Mouse (Mus musculus): ENCODE measurements around the gene Cntnap1. TPM values are rescaled to one million over a fixed set of nuclear protein-coding genes. Genes with fewer than 3 reads are reported as not detected.

Gene Cntnap1
- polyA plus RNA-seq, 1 experiment from 2014 or later = 2.6 TPM

DNA sequence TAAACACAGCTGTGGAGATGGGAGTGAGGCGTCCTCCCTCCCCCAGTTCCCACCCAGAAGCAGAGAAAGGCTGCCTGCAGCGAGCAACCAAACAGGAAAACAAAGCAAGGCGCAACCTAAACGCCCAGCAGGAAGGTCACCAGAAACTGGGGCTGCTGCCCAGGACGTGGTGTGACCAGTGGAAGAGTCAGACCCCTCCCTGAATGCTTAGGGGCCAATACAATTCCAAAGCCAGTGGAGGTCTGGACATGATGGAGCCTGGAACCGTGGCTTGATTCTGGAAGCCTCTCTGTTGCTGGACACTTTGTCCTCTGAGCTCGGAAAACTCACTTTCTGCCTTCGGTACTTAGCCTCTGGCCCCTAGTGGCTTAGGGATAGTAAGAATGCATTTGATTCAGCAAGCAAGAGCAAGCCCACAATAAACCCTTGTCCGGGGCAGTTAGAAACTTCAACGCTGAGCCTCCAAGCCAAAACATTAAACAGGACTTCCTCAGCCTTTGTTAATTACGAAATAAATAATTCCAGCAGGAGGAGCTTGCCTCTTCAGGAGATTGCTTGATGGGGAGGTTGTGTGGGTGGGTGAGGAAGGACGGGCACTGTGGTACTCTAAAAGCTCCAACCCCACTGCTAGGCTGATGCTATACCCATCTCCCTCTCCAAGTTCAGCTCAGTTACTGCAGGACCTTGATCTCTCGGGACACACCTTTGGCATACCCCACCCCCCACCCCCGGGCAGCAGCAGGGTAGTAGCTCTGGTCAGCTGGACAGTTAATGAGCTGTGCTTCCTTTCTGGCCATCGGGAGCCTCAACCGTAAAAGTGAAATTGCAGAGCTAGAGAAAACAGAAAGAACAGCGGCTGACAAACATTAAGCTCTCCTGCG, 60.9 kb downstream of the Cntnap1 start:
- Histone ChIP-seq H3K27ac (peak overlapping the region; percentile 88), H3K4me3 (replicated peaks) (peak overlapping the region; percentile 20), H3K9me3 (no peaks in the 10 kb centered on the region), H3K9ac (no peak overlapping the region), H3K36me3 (no peaks in the 10 kb centered on the region), H3K4me2 (peak overlapping the region; percentile 40), H3K4me1 (peaks cover 32% of the 10 kb centered on the region), H3K27me3 (replicated peaks) (no peaks in the 10 kb centered on the region)
- WGBS = 8% methylated on average over 18 of the region's 18 CpGs
- ATAC-seq (ENCODE audit: insufficient read depth, low FRiP score, low read depth) = peak; percentile 24; the same call in 1 of the 2 replicates

DNA sequence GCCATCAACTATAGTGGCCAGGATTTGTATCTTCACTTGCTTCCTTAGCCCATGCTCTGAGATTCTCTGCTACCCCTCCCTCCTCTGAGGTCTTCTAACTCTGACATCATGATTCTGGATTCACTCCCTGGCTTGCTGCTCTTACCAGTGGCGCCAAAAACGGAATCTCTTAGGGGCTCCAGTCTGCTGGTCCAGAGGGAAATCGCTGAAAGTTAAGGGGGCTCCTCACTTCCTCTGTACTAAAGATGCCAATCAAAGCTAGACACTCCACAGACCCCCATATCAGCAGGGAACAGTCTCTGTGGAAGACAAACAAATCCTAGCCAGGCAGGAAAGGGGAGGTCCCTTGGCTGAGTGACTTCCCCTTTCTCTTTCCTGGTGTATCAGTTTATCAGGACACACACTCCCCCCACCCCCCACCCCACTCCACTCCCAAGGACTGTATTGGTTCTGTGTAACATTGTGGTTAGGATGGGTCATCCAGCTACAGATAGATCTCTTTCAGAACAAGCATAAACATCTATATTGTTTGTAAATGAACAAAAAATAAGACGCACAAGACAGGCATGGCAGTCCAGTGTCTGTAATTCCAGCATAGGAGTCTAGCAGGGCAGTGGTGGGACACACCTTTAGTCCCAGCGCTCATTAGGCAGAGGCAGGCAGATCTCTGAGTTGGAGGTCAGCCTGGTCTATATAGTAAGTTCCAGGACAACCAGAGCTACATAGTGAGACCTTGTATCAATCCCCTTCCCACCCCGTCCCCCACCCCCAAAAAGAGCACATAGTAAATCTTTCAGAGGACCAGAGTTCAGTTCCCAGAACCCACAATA, 61.9 kb downstream of the Cntnap1 start:
- Histone ChIP-seq H3K9ac (no peak overlapping the region), H3K4me3 (replicated peaks) (peak overlapping the region; percentile 20), H3K4me1 (peaks cover 32% of the 10 kb centered on the region), H3K9me3 (no peaks in the 10 kb centered on the region), H3K27me3 (replicated peaks) (no peaks in the 10 kb centered on the region), H3K27ac (peak overlapping the region; percentile 88), H3K36me3 (no peaks in the 10 kb centered on the region), H3K4me2 (peak overlapping the region; percentile 40)
- ATAC-seq (ENCODE audit: insufficient read depth, low FRiP score, low read depth) = peak; percentile 64; the same call in 1 of the 2 replicates
- 45% methylated on average over 6 of the region's 6 CpGs for WGBS

DNA sequence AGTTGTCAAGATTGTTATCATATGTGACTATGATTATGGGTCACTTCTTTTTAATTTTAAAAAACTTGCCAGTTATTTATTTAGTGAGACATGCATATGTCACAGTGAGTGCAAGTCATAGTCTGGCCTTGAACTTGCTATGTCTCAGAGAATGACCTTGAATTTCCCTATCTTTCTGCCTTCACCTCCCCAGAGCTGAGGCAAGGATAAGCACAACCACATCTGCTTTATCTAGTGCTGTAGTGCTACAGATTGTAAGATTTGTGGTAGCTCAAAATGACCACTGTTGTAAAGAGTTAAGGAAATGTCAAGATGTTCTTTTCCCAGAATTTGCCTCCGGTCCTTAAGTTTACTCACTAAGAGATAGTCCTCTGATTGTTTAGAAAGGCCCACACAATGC, 62.9 kb downstream of the Cntnap1 start:
- 43% methylated on average over 1 of the region's 1 CpGs for WGBS
- Histone ChIP-seq H3K27ac (no peak overlapping the region), H3K9ac (no peak overlapping the region), H3K27me3 (replicated peaks) (no peaks in the 10 kb centered on the region), H3K9me3 (no peaks in the 10 kb centered on the region), H3K4me3 (replicated peaks) (no peak overlapping the region), H3K36me3 (no peaks in the 10 kb centered on the region), H3K4me2 (no peak overlapping the region), H3K4me1 (peaks cover 36% of the 10 kb centered on the region)
- ATAC-seq (ENCODE audit: insufficient read depth, low FRiP score, low read depth) = no peak

DNA sequence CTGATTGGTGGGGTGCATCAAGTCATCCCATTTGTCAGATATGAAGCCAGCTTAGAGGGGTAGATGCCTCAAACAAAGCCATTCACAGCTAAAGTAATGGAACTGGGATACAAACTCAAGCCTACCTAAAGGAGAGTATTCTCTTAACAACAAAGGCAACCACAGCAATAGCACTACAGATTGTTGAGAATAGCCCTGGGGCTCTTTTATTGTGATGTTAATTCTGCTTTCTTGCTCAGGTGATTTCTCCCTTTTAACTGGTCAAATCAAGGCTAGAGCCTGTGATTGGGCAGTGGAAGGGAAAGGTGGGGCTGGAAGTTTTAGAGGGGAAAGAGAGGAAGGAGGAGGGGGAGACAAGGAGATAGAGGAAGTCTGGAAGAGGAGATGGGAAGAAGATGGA, 63.8 kb downstream of the Cntnap1 start:
- no peak overlapping the region for H3K27ac ChIP-seq
- H3K4me1 ChIP-seq = peaks cover 35% of the 10 kb centered on the region
- no peak overlapping the region for H3K9ac ChIP-seq
- H3K9me3 ChIP-seq = no peaks in the 10 kb centered on the region
- no peak for ATAC-seq (ENCODE audit: insufficient read depth, low FRiP score, low read depth)
- H3K36me3 ChIP-seq = no peaks in the 10 kb centered on the region
- no peak overlapping the region for H3K4me2 ChIP-seq
- no peaks in the 10 kb centered on the region for H3K27me3 ChIP-seq (replicated peaks)
- H3K4me3 ChIP-seq (replicated peaks) = no peak overlapping the region

DNA sequence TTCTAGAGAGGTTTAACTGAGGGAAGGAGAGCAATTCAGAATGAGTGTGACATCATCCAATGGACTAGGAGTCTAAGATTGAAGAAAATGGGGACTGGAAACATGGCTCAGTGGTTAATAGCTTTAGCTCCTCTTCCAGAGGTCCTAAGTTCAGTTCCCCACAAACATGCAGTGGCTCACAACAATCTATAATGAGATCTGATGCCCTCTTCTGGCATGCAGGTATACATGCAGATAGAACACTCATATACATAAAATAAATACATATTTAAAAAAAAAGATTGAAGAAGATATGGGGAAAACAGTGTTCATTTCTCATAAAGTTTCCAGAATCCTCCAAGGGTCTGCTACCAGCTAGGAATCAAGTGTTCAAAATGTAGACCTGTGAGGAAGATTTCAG, 65.1 kb downstream of the Cntnap1 start:
- Histone ChIP-seq H3K9me3 (no peaks in the 10 kb centered on the region), H3K27ac (no peak overlapping the region), H3K4me3 (replicated peaks) (no peak overlapping the region), H3K27me3 (replicated peaks) (no peaks in the 10 kb centered on the region), H3K36me3 (no peaks in the 10 kb centered on the region), H3K9ac (no peak overlapping the region), H3K4me2 (no peak overlapping the region), H3K4me1 (peaks cover 23% of the 10 kb centered on the region)
- no peak for ATAC-seq (ENCODE audit: insufficient read depth, low FRiP score, low read depth)

DNA sequence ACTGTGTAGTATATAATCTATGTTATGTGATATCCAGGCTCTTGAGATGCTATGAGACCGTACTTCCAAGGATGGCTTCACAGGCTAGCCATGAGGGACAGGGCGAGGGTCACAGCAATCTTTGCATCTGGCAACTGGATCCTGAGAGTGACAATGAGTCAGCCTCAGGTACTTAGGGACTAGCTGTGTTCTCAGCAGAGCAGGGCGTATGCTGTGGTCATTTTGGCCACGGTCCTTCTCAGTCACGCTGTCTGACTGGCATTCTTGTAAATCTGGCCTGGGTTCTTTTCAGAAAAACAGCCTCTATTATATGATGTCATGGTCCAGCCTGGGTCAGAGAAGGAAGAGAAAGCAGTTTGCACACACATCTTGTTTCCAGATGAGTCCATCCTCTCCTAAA, 66.5 kb downstream of the Cntnap1 start:
- no peaks in the 10 kb centered on the region for H3K36me3 ChIP-seq
- no peak overlapping the region for H3K9ac ChIP-seq
- H3K27me3 ChIP-seq (replicated peaks) = no peaks in the 10 kb centered on the region
- no peak for ATAC-seq (ENCODE audit: insufficient read depth, low FRiP score, low read depth)
- no peak overlapping the region for H3K27ac ChIP-seq
- 94% methylated on average over 5 of the region's 5 CpGs for WGBS
- H3K4me1 ChIP-seq = peaks cover 9% of the 10 kb centered on the region; the same call in 1 of the 2 replicates
- no peaks in the 10 kb centered on the region for H3K9me3 ChIP-seq
- H3K4me3 ChIP-seq (replicated peaks) = no peak overlapping the region
- no peak overlapping the region for H3K4me2 ChIP-seq

DNA sequence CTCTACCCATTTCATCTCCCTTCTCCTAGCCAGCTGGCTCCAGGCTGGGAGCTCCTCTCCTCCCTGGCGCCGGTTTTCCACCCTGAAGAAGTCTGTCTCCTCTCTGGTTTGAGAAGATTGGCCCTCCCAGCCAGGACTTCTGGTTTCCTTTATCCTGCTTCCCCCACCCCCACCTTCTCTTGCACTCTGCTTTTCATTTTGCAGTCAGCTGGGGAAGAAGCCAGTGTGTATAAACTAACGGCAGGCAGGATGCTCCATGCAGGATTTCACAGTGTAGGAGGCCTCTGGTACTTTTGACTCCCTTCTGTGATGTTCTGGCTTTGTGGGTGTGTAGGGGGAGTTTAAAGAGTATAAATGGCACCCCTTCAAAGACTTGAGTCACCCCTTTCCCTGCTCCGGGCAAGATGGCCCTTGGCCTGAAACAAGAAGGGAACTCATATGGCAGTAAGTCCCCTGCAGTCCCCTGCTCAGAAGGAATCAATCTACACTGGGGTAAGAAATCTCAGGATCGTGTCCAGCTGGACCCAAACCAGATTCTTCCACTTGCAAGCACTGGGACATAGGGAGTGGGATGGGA, 67.8 kb downstream of the Cntnap1 start:
- Histone ChIP-seq H3K4me2 (no peak overlapping the region), H3K36me3 (no peaks in the 10 kb centered on the region), H3K9ac (no peak overlapping the region), H3K4me1 (0 out of 2 replicates have a peak, but pooled peaks cover 5% of the 10 kb centered on the region), H3K9me3 (no peaks in the 10 kb centered on the region), H3K27me3 (replicated peaks) (no peaks in the 10 kb centered on the region), H3K27ac (peak overlapping the region; percentile 80), H3K4me3 (replicated peaks) (no peak overlapping the region)
- WGBS = 35% methylated on average over 5 of the region's 5 CpGs
- ATAC-seq (ENCODE audit: insufficient read depth, low FRiP score, low read depth) = peak; percentile 76

Small RNA genes lying within 50 kb of the gene (microRNA-seq; reads per million reads assigned to microRNA genes)
- gene Gm27626 = not detected

Other genes with a start within 250 kb of the Cntnap1 start
- gene Stat3, start 231.0 kb upstream of the Cntnap1 start, polyA plus RNA-seq (2015; fragmentation: Nextera tagmentation; extraction: Ambion mirVana) = 44.5 and 46.5 TPM in 2 replicates
- 306 and 329 TPM in 2 replicates for gene Cavin1, start 199.6 kb upstream of the Cntnap1 start, polyA plus RNA-seq (2015; fragmentation: Nextera tagmentation; extraction: Ambion mirVana)
- 36.6 and 39.7 TPM in 2 replicates for gene Atp6v0a1, start 161.1 kb upstream of the Cntnap1 start, polyA plus RNA-seq (2015; fragmentation: Nextera tagmentation; extraction: Ambion mirVana)
- 17.0 and 17.9 TPM in 2 replicates for gene Naglu, start 100.5 kb upstream of the Cntnap1 start, polyA plus RNA-seq (2015; fragmentation: Nextera tagmentation; extraction: Ambion mirVana)
- gene Hsd17b1, start 92.1 kb upstream of the Cntnap1 start, polyA plus RNA-seq (2015; fragmentation: Nextera tagmentation; extraction: Ambion mirVana) = 0.13 and 0.26 TPM in 2 replicates
- gene Coasy, start 88.0 kb upstream of the Cntnap1 start, polyA plus RNA-seq (2015; fragmentation: Nextera tagmentation; extraction: Ambion mirVana) = 38.5 and 41.5 TPM in 2 replicates
- gene Mlx, start 83.2 kb upstream of the Cntnap1 start, polyA plus RNA-seq (2015; fragmentation: Nextera tagmentation; extraction: Ambion mirVana) = 50.7 and 54.5 TPM in 2 replicates
- gene Psmc3ip, start 75.1 kb upstream of the Cntnap1 start, polyA plus RNA-seq (2015; fragmentation: Nextera tagmentation; extraction: Ambion mirVana) = 26.9 and 27.6 TPM in 2 replicates
- gene Retreg3, start 50.6 kb upstream of the Cntnap1 start, polyA plus RNA-seq (2015; fragmentation: Nextera tagmentation; extraction: Ambion mirVana) = 21.0 and 21.3 TPM in 2 replicates
- gene Tubg1, start 50.6 kb upstream of the Cntnap1 start, polyA plus RNA-seq (2015; fragmentation: Nextera tagmentation; extraction: Ambion mirVana) = 58.5 and 64.0 TPM in 2 replicates
- 3.4 and 3.8 TPM in 2 replicates for gene Tubg2, start 14.6 kb upstream of the Cntnap1 start, polyA plus RNA-seq (2015; fragmentation: Nextera tagmentation; extraction: Ambion mirVana)
- gene Plekhh3, start 828 bp downstream of the Cntnap1 start, polyA plus RNA-seq (2015; fragmentation: Nextera tagmentation; extraction: Ambion mirVana) = 19.7 and 23.5 TPM in 2 replicates
- 0.19 and 0.34 TPM in 2 replicates for gene Ccr10, start 4.9 kb downstream of the Cntnap1 start, polyA plus RNA-seq (2015; fragmentation: Nextera tagmentation; extraction: Ambion mirVana)
- 14.9 and 16.7 TPM in 2 replicates for gene Ezh1, start 55.9 kb downstream of the Cntnap1 start, polyA plus RNA-seq (2015; fragmentation: Nextera tagmentation; extraction: Ambion mirVana)
- gene Ramp2, start 75.5 kb downstream of the Cntnap1 start, polyA plus RNA-seq (2015; fragmentation: Nextera tagmentation; extraction: Ambion mirVana) = 111 TPM in 2 replicates
- gene Vps25, start 83.2 kb downstream of the Cntnap1 start, polyA plus RNA-seq (2015; fragmentation: Nextera tagmentation; extraction: Ambion mirVana) = 131 and 138 TPM in 2 replicates
- 17.9 and 19.8 TPM in 2 replicates for gene Wnk4, start 90.0 kb downstream of the Cntnap1 start, polyA plus RNA-seq (2015; fragmentation: Nextera tagmentation; extraction: Ambion mirVana)
- 0.85 and 1.1 TPM in 2 replicates for gene Cntd1, start 108.5 kb downstream of the Cntnap1 start, polyA plus RNA-seq (2015; fragmentation: Nextera tagmentation; extraction: Ambion mirVana)
- gene Coa3, start 108.6 kb downstream of the Cntnap1 start, polyA plus RNA-seq (2015; fragmentation: Nextera tagmentation; extraction: Ambion mirVana) = 202 and 221 TPM in 2 replicates
- 135 and 142 TPM in 2 replicates for gene Becn1, start 131.8 kb downstream of the Cntnap1 start, polyA plus RNA-seq (2015; fragmentation: Nextera tagmentation; extraction: Ambion mirVana)
- gene Psme3, start 145.7 kb downstream of the Cntnap1 start, polyA plus RNA-seq (2015; fragmentation: Nextera tagmentation; extraction: Ambion mirVana) = 125 and 136 TPM in 2 replicates
- gene Aoc2, start 154.5 kb downstream of the Cntnap1 start, polyA plus RNA-seq (2015; fragmentation: Nextera tagmentation; extraction: Ambion mirVana) = 1.3 and 1.4 TPM in 2 replicates
- gene Aoc3, start 160.1 kb downstream of the Cntnap1 start, polyA plus RNA-seq (2015; fragmentation: Nextera tagmentation; extraction: Ambion mirVana) = 2.0 and 3.0 TPM in 2 replicates
- gene G6pc, start 197.0 kb downstream of the Cntnap1 start, polyA plus RNA-seq (2015; fragmentation: Nextera tagmentation; extraction: Ambion mirVana) = 0.06 and 0.09 TPM in 2 replicates
- gene Aarsd1, start 247.1 kb downstream of the Cntnap1 start, polyA plus RNA-seq (2015; fragmentation: Nextera tagmentation; extraction: Ambion mirVana) = 58.5 and 69.5 TPM in 2 replicates

All from stomach, embryonic 15.5 days (tissue).